Mouse (Mus musculus) gonadal fat pad, adult 2 months (tissue): ENCODE measurements around the gene Gm11027. TPM values are rescaled to one million over a fixed set of nuclear protein-coding genes. Genes with fewer than 3 reads are reported as not detected.

Experiments
- DNase-seq: peaks from one replicate; pipeline ENCODE4 v3.0.0-alpha.2; 2012; ENCODE audit warnings: low read depth
- polyA plus RNA-seq: library from polyadenylated mRNA; depleted of rRNA; stranded (reverse); fragments of >200 nt; gene quantifications from 2 replicates; pipeline ENCODE4 v1.2.3, GENCODE M21; 2012; rRNA removed

The Gm11027 gene
- polyA plus RNA-seq, 1 experiment = not detected

DNA sequence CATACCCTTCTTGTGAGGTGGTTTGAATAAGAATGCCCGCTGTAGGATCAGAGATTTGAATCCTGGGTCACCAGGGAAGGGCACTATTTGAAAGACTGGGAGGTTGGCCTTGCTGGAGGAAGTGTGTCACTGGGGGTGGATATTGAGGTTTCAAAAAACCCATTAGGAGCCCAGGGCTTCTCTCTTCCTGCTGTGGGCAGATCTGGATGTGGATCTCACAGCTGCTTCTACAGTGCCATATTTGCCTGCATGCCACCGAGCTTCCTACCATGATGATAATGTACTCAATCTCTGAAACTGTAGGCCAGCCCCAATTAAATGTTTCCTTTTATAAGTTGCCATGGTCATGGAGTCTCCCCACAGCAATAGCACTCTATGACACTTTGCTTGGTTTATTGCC lies 4.0 kb downstream of the Gm11027 start:
- DNase-seq = no peak

DNA sequence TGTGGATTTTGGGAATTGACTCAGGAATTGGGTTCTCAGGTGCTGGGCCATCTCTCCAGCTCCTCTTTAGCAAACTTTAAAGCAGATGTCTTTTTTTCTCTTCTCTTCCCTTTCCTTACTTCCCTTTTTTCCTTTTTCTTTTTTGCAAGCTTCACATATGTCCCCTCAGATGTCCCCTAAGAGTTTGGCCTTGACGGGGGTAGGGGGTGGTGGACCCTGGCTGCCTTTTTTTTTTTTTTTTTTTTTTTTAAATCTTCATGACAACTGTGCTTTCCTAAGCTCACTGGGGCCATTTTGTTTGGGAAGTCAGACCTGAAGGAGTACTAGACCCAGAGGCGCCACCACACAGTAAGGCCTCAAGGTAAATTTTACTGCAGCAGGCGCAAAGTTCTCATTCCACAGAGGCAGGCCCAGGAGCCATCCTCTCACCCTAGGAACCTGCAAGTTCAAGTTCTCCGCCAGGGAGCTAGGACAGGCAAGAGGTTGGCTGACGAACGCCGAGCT lies 5.0 kb downstream of the Gm11027 start:
- no peak for DNase-seq

DNA sequence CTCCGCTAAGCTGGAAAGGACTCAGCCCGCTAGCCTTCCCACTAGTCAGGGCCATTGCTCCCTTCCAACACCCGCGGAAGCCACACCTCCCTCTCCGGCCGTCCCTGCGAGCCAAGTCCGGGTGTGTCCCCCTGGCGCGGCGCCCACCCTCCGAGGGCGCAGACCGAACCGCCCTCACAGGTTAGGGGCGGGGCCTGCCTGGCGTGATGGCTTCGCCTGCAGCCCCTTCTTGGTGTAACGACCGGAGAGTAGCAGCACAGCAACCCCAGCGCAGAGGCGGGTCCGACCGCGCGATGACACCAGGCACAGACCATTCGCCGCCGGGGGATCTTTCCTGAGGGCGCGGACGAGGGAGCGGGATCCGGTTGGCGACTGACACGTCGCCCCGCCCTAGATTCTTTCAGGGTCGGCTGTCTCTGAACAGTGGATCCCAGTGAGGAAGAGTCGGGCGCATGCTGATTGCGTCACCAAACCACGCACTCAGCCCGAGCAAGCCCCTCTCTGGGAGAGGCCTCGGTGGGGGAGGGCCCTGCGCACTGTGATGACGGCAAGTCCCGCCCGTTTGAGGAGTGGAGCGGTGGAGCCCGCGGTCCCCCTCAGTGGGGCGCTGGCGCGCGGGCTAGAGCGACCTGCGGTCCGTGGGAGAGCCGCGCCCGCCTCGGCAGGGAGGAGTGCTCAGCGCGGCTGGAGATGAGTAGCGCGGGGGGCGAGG lies 5.6 kb downstream of the Gm11027 start, which contains the start of gene Esyt2:
Esyt2 (plus strand) TSS at position 544 of the 712 bp plus-strand sequence.
- peak; percentile 92 for DNase-seq

DNA sequence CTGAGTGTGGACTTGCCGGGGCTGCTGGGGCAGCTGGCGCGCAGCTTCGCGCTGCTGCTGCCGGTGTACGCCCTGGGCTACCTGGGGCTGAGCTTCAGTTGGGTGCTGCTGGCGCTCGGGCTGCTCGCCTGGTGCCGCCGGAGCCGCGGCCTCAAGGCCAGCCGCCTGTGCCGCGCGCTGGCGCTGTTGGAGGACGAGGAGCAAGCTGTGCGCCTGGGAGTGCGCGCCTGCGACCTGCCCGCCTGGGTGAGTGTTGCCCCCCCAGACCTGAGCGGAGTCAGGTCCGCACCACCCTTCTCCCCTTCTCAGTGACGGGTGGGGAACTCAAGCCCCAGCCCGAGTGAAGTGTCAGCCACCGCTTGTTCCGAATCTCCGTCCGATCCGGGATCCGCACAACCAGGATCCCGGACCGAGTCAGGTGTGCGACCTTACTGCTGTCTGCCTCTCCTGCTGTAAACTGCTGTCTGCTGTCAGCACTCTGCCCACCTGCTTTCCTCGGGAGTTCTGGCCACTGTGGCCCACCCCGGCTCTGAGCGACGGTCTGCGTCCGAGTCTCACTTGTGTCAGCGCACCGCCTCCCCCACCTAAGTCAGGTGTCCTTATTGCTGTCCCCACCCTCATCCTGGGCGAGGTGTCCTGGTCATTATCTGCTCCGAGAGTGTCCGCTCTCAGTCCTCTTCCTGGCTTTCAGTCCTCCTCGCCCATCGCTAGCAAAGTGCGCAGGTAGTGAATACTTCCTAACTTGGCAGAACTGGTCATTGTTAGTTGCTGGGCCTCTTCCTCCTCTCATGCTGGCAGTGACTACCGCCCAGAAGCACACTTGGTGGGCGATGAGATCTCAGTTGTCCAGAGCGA lies 6.5 kb downstream of the Gm11027 start:
- no peak for DNase-seq

DNA sequence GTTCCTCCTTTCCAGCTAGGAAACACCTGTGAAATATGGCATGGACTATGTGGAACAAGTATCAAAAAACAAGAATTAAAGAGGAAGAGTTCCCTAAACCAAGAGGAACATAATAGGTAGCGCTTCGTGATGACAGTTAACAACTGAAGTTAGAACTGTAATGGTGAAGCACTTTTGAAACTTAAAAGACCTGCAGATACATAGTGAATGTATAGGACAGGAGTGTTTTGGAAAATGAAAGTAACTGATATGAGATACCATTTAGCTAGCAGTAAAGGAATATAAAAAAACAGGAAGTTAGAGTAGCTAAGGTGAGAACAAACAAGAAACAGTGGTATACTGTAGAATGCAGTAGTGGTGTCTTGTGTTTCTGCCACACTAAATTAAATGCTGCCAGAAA lies 7.7 kb downstream of the Gm11027 start:
- DNase-seq = no peak

DNA sequence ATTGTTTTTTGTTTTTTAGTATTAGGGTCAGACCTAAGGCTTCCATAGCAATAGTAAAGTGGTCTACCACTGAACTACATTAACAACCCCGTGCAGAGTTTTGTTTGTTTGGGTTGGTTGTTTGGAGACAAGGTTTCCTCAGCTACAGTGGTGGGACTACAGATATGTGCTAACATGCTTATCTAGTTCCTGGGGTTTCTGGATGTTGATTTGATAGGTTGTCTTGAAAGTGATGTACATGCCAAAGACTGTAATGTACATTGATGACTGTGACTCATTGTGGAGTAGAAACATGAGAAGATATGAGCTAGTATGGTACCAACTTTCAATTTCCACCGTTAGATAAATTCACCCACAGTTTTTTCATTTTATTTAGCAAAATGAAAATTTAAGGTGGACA lies 8.3 kb downstream of the Gm11027 start:
- DNase-seq = no peak

DNA sequence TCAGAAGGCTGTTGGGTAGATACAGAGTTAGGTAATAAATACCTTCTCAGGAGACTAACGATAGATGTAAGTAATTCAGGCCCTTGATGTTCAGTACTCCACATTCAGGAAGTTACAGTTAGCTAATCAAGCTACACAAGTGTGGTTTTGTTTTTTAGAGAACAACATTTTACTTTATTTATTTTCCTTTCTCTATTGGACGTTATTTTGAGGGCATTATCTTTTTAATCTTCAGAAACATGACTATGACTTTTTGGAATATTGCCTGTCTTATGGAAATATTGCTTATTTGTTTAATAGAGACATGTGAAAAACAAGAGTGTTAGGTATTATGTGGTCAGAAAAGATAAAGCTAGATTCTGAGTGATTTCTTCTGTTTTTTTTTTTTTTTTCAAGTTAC lies 18.0 kb downstream of the Gm11027 start:
- DNase-seq = no peak

DNA sequence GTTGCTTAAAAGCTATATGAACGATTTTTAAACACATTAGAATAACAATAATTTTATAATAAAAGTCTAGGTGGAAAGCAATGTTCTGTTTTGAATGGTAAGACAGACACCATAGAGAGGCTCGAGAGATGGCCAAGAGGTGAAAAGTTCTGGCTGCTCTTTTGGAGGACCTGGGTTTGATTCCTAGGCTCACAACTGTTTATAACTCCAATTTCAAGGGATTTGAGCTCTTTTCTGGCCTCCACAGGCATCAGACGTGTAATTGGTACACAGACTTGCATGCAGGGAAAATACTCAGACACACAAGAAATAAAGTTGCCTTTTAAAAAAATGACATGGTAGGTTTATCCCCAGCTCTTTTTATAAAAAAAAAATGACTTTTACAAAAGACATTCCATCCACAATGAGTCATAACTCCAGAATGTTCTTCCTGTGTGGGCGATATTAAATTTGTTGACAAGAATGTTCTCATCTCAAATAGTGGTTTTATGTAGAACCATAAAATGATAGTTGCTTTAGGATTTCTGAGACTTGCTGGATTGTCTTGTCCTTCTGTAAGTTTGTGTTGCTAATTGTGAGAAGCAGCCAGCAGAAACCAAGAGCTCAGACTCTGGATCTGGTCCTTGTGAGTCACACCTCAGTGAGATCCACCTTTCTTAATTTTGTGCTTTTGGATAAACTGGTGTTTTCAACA lies 18.6 kb downstream of the Gm11027 start:
- no peak for DNase-seq

DNA sequence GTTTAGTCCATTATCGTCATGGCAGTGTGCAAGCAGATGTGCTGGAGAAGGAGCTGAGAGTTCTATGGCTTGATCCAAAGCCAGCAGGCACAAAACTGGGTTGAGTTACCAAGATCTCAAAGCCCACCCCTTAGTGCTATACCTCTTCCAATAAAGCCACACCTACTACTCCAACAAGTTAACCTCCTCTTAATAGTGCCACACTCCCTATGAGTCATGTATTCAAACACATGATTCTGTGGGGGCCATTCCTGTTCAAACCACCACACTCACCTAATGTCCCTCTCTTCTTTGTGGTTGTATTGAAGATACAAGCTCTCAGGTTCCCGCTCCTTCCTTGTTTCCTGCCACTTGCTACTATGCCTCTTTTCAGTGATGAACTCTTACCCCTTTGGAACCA lies 24.7 kb downstream of the Gm11027 start:
- DNase-seq = no peak

DNA sequence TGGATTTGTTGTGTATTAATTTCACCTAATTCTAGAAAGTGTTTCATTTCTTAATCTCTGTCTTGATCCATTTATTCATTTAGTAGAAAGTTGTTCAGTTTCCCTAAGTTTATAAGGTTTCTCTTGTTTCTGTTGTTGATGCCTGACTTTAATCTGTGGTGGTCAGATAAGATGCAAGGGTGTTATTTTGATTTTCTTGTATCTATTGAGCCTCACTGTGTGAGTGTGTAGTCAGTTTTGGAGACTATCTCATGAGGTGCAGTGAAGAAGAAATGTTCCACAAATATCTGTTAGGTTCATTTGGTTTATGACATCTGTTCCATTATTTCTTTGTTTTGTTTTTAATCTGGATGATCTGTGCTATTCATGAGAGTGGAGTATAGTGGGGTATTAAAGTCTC lies 27.0 kb downstream of the Gm11027 start:
- no peak for DNase-seq

DNA sequence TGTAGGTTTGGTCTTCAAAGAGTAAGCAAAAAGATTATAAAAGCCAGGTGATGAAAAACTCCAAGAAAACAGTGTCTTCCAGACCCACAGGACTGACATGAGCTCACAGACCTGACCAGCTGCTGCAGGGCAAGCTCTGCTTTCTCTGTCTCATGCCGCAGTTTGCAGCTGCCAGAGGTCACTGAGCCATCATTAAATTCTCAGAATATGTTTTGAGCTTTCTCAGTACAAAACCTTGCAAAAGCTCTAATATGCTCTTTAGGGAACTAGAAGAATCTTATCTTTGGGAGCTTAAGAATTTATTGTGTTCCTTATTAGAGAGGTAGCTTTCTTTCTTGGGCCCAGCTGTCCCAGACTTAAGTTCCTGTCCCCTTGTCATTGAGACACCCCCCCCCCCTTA lies 30.9 kb downstream of the Gm11027 start:
- no peak for DNase-seq

DNA sequence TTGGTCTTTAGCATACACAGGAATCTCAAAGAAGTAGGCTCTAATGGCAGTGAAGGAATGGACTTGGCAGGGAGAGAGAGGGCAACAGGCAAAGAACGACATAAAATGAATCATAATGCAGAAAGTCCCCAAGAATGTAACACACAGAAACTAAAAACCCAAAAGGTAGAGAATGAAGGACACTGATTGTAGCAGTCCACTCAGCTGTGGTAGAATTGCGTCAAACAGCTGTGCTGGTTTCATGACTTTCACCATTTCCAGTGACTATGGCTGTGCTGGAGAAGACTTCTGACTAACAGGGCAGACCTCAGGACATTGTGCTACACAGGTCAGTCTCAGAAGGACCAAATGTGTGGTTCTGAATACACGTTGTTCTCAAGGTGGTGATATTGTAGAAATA lies 32.7 kb downstream of the Gm11027 start:
- DNase-seq = no peak

DNA sequence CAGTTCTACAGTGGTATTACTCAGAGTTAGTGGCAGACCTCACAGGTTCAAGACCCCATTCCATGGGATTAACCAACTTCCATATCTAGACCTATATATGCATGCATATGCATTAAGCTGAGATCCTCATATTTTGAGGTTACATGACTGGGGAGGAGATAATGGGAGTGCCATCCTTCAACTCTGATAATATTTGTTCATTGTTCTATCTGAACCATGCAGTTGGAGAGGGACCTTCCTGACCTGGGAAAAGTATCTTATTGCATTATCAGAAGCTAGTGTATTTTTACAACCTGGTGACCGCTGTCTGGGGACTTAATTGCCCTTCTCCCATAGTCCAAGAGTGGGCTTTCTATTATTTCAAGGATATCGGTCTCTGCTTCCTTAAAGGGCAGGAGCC lies 33.4 kb downstream of the Gm11027 start:
- DNase-seq = no peak

DNA sequence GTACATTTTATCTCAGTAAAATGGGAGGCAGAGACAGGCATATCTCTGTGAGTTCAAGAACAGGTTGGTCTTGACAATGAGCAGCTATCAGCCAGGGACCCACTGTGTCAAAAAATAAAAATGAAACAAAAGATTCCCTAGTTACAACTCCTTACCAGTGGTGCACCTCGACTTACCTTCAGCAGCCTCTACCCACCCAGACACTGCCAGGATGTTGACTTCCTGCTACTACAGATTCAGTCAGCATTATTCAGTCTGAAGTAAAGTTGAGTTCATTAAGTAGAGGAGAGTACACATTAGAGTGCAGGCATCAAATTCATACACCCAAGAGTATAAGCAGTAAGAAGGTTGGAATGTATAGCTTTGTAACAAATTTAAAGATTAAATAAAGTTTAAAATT lies 38.6 kb downstream of the Gm11027 start:
- no peak for DNase-seq

DNA sequence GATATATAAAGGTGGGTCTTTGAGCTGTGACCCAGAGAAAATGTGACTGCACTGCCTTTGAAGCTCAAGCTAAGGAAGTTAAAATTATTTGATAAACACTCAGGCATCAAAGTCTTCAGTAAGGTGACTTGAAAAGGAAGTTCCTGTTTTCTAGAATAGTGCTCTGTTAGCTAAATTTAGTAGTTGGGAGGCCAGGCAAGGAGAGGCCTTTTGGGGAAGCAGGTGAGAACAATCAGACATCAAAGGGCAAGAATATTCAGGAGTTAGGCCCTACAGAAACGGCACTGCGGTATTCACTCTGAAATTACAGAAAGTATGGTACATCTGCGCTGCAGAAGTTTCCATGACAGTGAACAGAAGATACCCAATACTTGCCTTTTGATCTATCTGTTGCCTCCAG lies 40.3 kb downstream of the Gm11027 start:
- DNase-seq = no peak

DNA sequence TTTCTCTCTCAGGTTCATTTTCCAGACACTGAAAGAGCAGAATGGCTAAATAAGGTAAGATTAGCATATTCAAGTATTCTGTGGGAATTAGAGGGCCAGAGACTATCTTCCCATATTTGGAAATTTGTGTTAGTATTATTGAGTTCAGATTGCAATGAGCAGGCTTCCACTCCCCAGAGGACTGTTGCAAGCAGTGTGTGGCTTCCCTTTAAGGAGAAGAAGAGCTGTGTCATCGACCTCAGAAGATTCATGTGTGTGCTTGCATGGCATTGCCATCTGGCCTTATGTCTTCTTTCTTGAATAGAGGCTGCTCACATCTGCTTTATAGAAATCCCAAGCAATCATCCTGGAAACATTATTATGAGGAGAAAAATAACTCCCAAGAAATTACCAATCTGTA lies 42.6 kb downstream of the Gm11027 start:
- no peak for DNase-seq

Other genes with a start within 250 kb of the Gm11027 start
- 17.3 and 19.0 TPM in 2 replicates for gene Zfp386, start 227.7 kb upstream of the Gm11027 start, polyA plus RNA-seq
- 0.96 and 1.0 TPM in 2 replicates for gene Vipr2, start 197.7 kb upstream of the Gm11027 start, polyA plus RNA-seq
- 7.5 and 7.6 TPM in 2 replicates for gene Wdr60, start 12.4 kb upstream of the Gm11027 start, polyA plus RNA-seq
- 17.3 and 24.2 TPM in 2 replicates for gene Esyt2, start 5.8 kb downstream of the Gm11027 start, polyA plus RNA-seq
- gene Ncapg2, start 130.0 kb downstream of the Gm11027 start, polyA plus RNA-seq = 1.7 and 1.9 TPM in 2 replicates
- 1.7 and 2.3 TPM in 2 replicates for gene Ptprn2, start 210.3 kb downstream of the Gm11027 start, polyA plus RNA-seq